In the genomic region with DNA sequence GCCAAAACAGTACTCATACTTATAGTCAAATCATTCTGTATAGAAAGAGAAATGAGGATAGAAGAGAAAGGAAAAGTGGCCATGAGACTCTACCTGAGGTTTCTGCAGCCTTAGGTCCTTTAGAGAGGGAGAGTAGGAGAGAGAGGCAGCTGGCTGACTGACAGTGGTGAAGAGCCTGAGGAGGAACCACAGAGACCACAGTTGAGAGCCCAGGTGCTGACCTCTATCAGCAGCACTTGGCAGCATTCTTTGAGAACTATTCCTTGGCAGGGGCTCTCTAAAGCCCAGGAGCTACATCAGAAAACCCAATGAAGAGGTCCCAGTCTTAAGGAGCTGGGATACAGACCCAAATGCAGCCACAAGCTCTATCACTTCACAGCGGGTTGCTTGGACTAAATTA, we compare ENCODE assay signal across 34 mouse cellular contexts.
"Had no signal": no experiment of that assay in that cellular context is flagged by ENCODE, and none has a peak within 500 bp of the region (broad histone marks: within the 10 kb centered on the region; RNA-seq: fewer than 3 reads in every experiment).

No protein-coding gene starts in this region.

- H3K9ac ChIP-seq: heart, embryonic 12.5 days; heart, embryonic 13.5 days; heart, embryonic 15.5 days; hindbrain, embryonic 12.5 days; hindbrain, embryonic 13.5 days; hindbrain, embryonic 15.5 days; intestine, embryonic 15.5 days; kidney, embryonic 15.5 days had no signal

- H3K36me3 ChIP-seq: heart, embryonic 10.5 days; heart, embryonic 12.5 days; heart, embryonic 13.5 days; heart, embryonic 15.5 days; hindbrain, embryonic 10.5 days; hindbrain, embryonic 12.5 days; hindbrain, embryonic 13.5 days; hindbrain, embryonic 15.5 days; intestine, embryonic 15.5 days; kidney, embryonic 15.5 days had no signal

- H3K4me2 ChIP-seq: heart, embryonic 11.5 days; heart, embryonic 12.5 days; heart, embryonic 13.5 days; heart, embryonic 15.5 days; hindbrain, embryonic 12.5 days; hindbrain, embryonic 13.5 days; hindbrain, embryonic 15.5 days; intestine, embryonic 15.5 days; kidney, embryonic 15.5 days had no signal

- H3K27me3 ChIP-seq: heart, embryonic 12.5 days; heart, embryonic 13.5 days; heart, embryonic 15.5 days; hindbrain, embryonic 12.5 days; hindbrain, embryonic 13.5 days; hindbrain, embryonic 15.5 days; intestine, embryonic 15.5 days; kidney, embryonic 15.5 days had no signal

- ATAC-seq: hindbrain, embryonic 16.5 days; hindbrain, postnatal 0 days; inflammation-experienced regulatory T-cells, adult 6 months; intestine, embryonic 15.5 days; intestine, embryonic 16.5 days; intestine, postnatal 0 days had no signal

- H3K27ac ChIP-seq: heart, embryonic 10.5 days; heart, embryonic 13.5 days; heart, embryonic 15.5 days; hindbrain, embryonic 10.5 days; hindbrain, embryonic 12.5 days; hindbrain, embryonic 13.5 days; hindbrain, embryonic 15.5 days; hindbrain, postnatal 0 days; intestine, embryonic 15.5 days; kidney, embryonic 15.5 days; kidney, postnatal 0 days; layer of hippocampus, adult 2 months; left cerebral cortex, adult 2 months had no signal

- H3K4me1 ChIP-seq: hindbrain, embryonic 15.5 days; intestine, embryonic 15.5 days had no signal

- H3K4me3 ChIP-seq: heart, embryonic 10.5 days; heart, embryonic 12.5 days; heart, embryonic 13.5 days; heart, embryonic 15.5 days; hindbrain, embryonic 10.5 days; hindbrain, embryonic 12.5 days; hindbrain, embryonic 13.5 days; hindbrain, embryonic 15.5 days; intestine, embryonic 15.5 days; kidney, embryonic 15.5 days; layer of hippocampus, adult 2 months; left cerebral cortex, adult 2 months had no signal

- H3K9me3 ChIP-seq: heart, embryonic 10.5 days; heart, embryonic 12.5 days; heart, embryonic 13.5 days; heart, embryonic 15.5 days; hindbrain, embryonic 10.5 days; hindbrain, embryonic 12.5 days; hindbrain, embryonic 13.5 days; hindbrain, embryonic 15.5 days; intestine, embryonic 15.5 days; kidney, embryonic 15.5 days had no signal

- DNase-seq: heart, postnatal 10 days; heart, postnatal 14 days; heart, postnatal 4 days; kidney, adult 11 months; kidney, adult 18-20 months; kidney, adult 2 months; kidney, adult 8-10 months; kidney, adult 9 months; kidney, postnatal 10 days; kidney, postnatal 14 days; kidney, postnatal 25 days; kidney, postnatal 36 days; kidney, postnatal 4 days; layer of hippocampus, adult 9-11 months; layer of hippocampus, postnatal 36 days had no signal
